Mouse (Mus musculus): ENCODE data around the gene Pold1. TPM values are rescaled to one million over a fixed set of nuclear protein-coding genes. Genes with fewer than 3 reads are reported as not detected.

Pold1 gene
- polyA plus RNA-seq (2015; fragmentation: Nextera tagmentation; extraction: Ambion mirVana) = 19.4 and 20.1 TPM in 2 replicates

GRCm38 (mm10) chr7:44548497-44549087, at the start of gene Pold1:
TSS of gene Pold1 (minus strand) at chr7:44548849.
- peak within 1 kb of the TSS; percentile 54 for H3K4me3 ChIP-seq (ENCODE audit: low read depth, low read length)
- peak; percentile 89 for ATAC-seq
- peak within 1 kb of the TSS; percentile 61 for H3K9ac ChIP-seq (ENCODE audit: low read depth, low read length)
- WGBS = under 1% methylated on average over 43 of the region's 43 CpGs
- peak within 1 kb of the TSS; percentile 89 for H3K4me2 ChIP-seq (ENCODE audit: low read length)
- H3K36me3 ChIP-seq (ENCODE audit: control insufficient read depth, insufficient read depth, low read length) = peaks cover 4% of the 10 kb centered on the region; the same call in 1 of the 2 replicates
- no peaks in the 10 kb centered on the region for H3K27me3 ChIP-seq (ENCODE audit: control insufficient read depth, insufficient read depth, low read depth, low read length)
- peaks cover 18% of the 10 kb centered on the region for H3K4me1 ChIP-seq (ENCODE audit: control insufficient read depth, insufficient read depth, low read length)
- H3K9me3 ChIP-seq (replicated peaks; ENCODE audit: control insufficient read depth, low read length, poor library complexity, severe bottlenecking) = no peaks in the 10 kb centered on the region
- peak within 1 kb of the TSS; percentile 59 for H3K27ac ChIP-seq (ENCODE audit: low read length)

DNA sequence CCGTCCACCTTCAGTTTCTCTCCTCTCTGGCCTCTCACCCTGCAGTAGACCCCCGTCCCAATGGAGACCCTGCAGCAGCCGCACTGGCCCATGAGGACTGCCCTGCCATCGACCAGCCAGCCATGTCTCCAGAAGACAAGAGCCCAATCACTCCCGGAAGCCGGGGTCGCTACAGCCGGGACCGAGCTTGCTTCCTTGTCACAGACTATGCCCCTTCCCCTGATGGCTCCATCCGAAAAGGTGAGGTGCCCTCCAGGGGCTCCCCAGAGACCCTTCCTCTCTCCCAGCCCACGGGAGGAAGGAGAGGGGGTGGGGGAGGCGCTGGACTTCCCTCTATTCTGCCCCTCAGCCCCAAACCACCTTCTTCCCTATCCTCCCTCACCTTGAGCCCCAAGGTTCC, 49.7 kb upstream of the Pold1 start:
- Histone ChIP-seq H3K4me1 (ENCODE audit: control insufficient read depth, insufficient read depth, low read length) (peaks cover 10% of the 10 kb centered on the region), H3K9me3 (replicated peaks; ENCODE audit: control insufficient read depth, low read length, poor library complexity, severe bottlenecking) (no peaks in the 10 kb centered on the region), H3K4me2 (ENCODE audit: low read length) (no peak overlapping the region), H3K27me3 (ENCODE audit: control insufficient read depth, insufficient read depth, low read depth, low read length) (peaks cover 11% of the 10 kb centered on the region; the same call in 1 of the 2 replicates), H3K36me3 (ENCODE audit: control insufficient read depth, insufficient read depth, low read length) (peaks cover 3% of the 10 kb centered on the region; the same call in 1 of the 2 replicates), H3K27ac (ENCODE audit: low read length) (no peak overlapping the region), H3K9ac (ENCODE audit: low read depth, low read length) (no peak overlapping the region), H3K4me3 (ENCODE audit: low read depth, low read length) (no peak overlapping the region)
- ATAC-seq = no peak
- WGBS = 84% methylated on average over 11 of the region's 12 CpGs

DNA sequence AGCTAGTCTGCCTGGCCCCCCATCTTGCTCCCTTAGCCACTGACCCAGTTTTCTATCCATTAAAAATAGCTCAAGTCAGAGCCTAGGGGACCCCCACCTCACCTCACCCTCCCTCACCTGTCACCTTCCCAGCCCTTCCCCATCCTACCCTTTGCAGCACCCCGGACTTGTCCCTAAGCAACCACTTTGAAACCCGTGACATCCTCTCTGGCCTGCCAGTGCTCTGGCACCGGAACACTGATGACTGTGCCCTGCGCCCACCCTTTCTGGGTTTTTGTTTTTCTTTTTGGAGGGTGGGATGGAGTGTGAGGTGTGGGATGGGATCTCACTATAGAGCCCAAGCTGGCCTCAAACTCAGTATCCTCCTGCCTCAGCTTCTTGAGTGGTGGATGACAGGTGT, 49.0 kb upstream of the Pold1 start:
- peaks cover 16% of the 10 kb centered on the region for H3K4me1 ChIP-seq (ENCODE audit: control insufficient read depth, insufficient read depth, low read length)
- H3K4me3 ChIP-seq (ENCODE audit: low read depth, low read length) = no peak overlapping the region
- no peak overlapping the region for H3K4me2 ChIP-seq (ENCODE audit: low read length)
- H3K27me3 ChIP-seq (ENCODE audit: control insufficient read depth, insufficient read depth, low read depth, low read length) = peaks cover 6% of the 10 kb centered on the region
- peaks cover 3% of the 10 kb centered on the region; the same call in 1 of the 2 replicates for H3K36me3 ChIP-seq (ENCODE audit: control insufficient read depth, insufficient read depth, low read length)
- H3K9me3 ChIP-seq (replicated peaks; ENCODE audit: control insufficient read depth, low read length, poor library complexity, severe bottlenecking) = no peaks in the 10 kb centered on the region
- ATAC-seq = no peak
- no peak overlapping the region for H3K9ac ChIP-seq (ENCODE audit: low read depth, low read length)
- WGBS = 91% methylated on average over 4 of the region's 4 CpGs
- no peak overlapping the region for H3K27ac ChIP-seq (ENCODE audit: low read length)

- ATAC-seq = no peak
- Histone ChIP-seq H3K9me3 (replicated peaks; ENCODE audit: control insufficient read depth, low read length, poor library complexity, severe bottlenecking) (no peaks in the 10 kb centered on the region), H3K9ac (ENCODE audit: low read depth, low read length) (no peak overlapping the region), H3K4me1 (ENCODE audit: control insufficient read depth, insufficient read depth, low read length) (peaks cover 22% of the 10 kb centered on the region), H3K4me2 (ENCODE audit: low read length) (no peak overlapping the region), H3K27ac (ENCODE audit: low read length) (no peak overlapping the region), H3K36me3 (ENCODE audit: control insufficient read depth, insufficient read depth, low read length) (peaks cover 3% of the 10 kb centered on the region; the same call in 1 of the 2 replicates), H3K27me3 (ENCODE audit: control insufficient read depth, insufficient read depth, low read depth, low read length) (peaks cover 2% of the 10 kb centered on the region), H3K4me3 (ENCODE audit: low read depth, low read length) (no peak overlapping the region)
- 56% methylated on average over 5 of the region's 5 CpGs for WGBS
These were observed 48.4 kb upstream of the Pold1 start for GRCm38 (mm10) chr7:44596996-44597538.

- Histone ChIP-seq H3K4me3 (ENCODE audit: low read depth, low read length) (no peak overlapping the region), H3K27ac (ENCODE audit: low read length) (no peak overlapping the region), H3K4me1 (ENCODE audit: control insufficient read depth, insufficient read depth, low read length) (peaks cover 29% of the 10 kb centered on the region), H3K4me2 (ENCODE audit: low read length) (no peak overlapping the region), H3K27me3 (ENCODE audit: control insufficient read depth, insufficient read depth, low read depth, low read length) (peaks cover 5% of the 10 kb centered on the region), H3K9ac (ENCODE audit: low read depth, low read length) (no peak overlapping the region), H3K36me3 (ENCODE audit: control insufficient read depth, insufficient read depth, low read length) (peaks cover 3% of the 10 kb centered on the region; the same call in 1 of the 2 replicates), H3K9me3 (replicated peaks; ENCODE audit: control insufficient read depth, low read length, poor library complexity, severe bottlenecking) (no peaks in the 10 kb centered on the region)
- WGBS = 87% methylated on average over 6 of the region's 6 CpGs
- ATAC-seq = no peak
These were observed 47.4 kb upstream of the Pold1 start for GRCm38 (mm10) chr7:44596051-44596450.

DNA sequence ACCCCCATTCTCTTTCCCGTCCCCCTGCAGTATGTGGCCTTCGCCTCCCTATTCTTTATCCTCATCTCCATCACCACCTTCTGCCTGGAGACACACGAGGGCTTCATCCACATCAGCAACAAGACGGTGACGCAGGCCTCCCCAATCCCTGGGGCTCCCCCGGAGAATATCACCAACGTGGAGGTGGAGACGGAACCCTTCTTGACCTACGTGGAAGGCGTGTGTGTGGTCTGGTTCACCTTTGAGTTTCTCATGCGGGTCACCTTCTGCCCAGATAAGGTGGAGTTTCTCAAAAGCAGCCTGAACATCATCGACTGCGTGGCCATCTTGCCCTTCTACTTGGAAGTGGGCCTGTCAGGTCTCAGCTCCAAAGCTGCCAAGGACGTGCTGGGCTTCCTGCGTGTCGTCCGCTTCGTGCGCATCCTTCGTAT, 46.5 kb upstream of the Pold1 start:
- H3K9ac ChIP-seq (ENCODE audit: low read depth, low read length) = no peak overlapping the region
- H3K27ac ChIP-seq (ENCODE audit: low read length) = no peak overlapping the region
- H3K9me3 ChIP-seq (replicated peaks; ENCODE audit: control insufficient read depth, low read length, poor library complexity, severe bottlenecking) = no peaks in the 10 kb centered on the region
- no peak overlapping the region for H3K4me2 ChIP-seq (ENCODE audit: low read length)
- peaks cover 5% of the 10 kb centered on the region for H3K27me3 ChIP-seq (ENCODE audit: control insufficient read depth, insufficient read depth, low read depth, low read length)
- no peak for ATAC-seq
- peaks cover 29% of the 10 kb centered on the region for H3K4me1 ChIP-seq (ENCODE audit: control insufficient read depth, insufficient read depth, low read length)
- H3K36me3 ChIP-seq (ENCODE audit: control insufficient read depth, insufficient read depth, low read length) = peaks cover 3% of the 10 kb centered on the region; the same call in 1 of the 2 replicates
- 96% methylated on average over 20 of the region's 20 CpGs for WGBS
- no peak overlapping the region for H3K4me3 ChIP-seq (ENCODE audit: low read depth, low read length)

GRCm38 (mm10) chr7:44594291-44594690, 45.6 kb upstream of the Pold1 start:
- peaks cover 3% of the 10 kb centered on the region; the same call in 1 of the 2 replicates for H3K36me3 ChIP-seq (ENCODE audit: control insufficient read depth, insufficient read depth, low read length)
- H3K27me3 ChIP-seq (ENCODE audit: control insufficient read depth, insufficient read depth, low read depth, low read length) = peaks cover 5% of the 10 kb centered on the region
- peak overlapping the region; percentile 64 for H3K4me3 ChIP-seq (ENCODE audit: low read depth, low read length)
- H3K27ac ChIP-seq (ENCODE audit: low read length) = peak overlapping the region; percentile 37
- WGBS = 35% methylated on average over 6 of the region's 6 CpGs
- H3K4me1 ChIP-seq (ENCODE audit: control insufficient read depth, insufficient read depth, low read length) = peaks cover 36% of the 10 kb centered on the region
- peak overlapping the region; percentile 86 for H3K4me2 ChIP-seq (ENCODE audit: low read length)
- ATAC-seq = peak; percentile 3
- no peaks in the 10 kb centered on the region for H3K9me3 ChIP-seq (replicated peaks; ENCODE audit: control insufficient read depth, low read length, poor library complexity, severe bottlenecking)
- peak overlapping the region; percentile 49 for H3K9ac ChIP-seq (ENCODE audit: low read depth, low read length)

DNA sequence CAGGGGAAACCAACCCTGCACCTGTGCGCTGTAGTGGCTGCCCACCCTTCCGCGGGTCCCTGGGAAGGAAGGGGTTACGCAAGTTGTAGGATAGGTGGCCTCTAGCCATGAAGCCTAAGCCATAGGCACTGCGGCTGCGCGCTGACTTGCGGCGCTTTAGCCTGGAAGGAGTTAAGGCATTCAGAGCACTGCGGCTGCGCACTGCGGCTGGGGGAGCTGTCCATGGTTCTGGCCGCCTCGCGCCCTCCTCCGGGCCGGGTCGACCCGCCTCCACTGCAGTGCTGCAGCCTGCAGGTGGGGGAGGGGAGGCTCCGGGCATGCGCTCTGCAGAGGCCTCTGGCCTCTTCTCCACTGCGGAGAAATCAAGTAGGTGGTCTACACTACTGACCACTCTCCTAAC, 45.1 kb upstream of the Pold1 start:
- H3K27me3 ChIP-seq (ENCODE audit: control insufficient read depth, insufficient read depth, low read depth, low read length) = peaks cover 5% of the 10 kb centered on the region
- ATAC-seq = peak; percentile 64
- peak overlapping the region; percentile 37 for H3K27ac ChIP-seq (ENCODE audit: low read length)
- peaks cover 3% of the 10 kb centered on the region; the same call in 1 of the 2 replicates for H3K36me3 ChIP-seq (ENCODE audit: control insufficient read depth, insufficient read depth, low read length)
- H3K9me3 ChIP-seq (replicated peaks; ENCODE audit: control insufficient read depth, low read length, poor library complexity, severe bottlenecking) = no peaks in the 10 kb centered on the region
- H3K4me2 ChIP-seq (ENCODE audit: low read length) = peak overlapping the region; percentile 86
- H3K4me3 ChIP-seq (ENCODE audit: low read depth, low read length) = peak overlapping the region; percentile 64
- peak overlapping the region; percentile 49 for H3K9ac ChIP-seq (ENCODE audit: low read depth, low read length)
- H3K4me1 ChIP-seq (ENCODE audit: control insufficient read depth, insufficient read depth, low read length) = peaks cover 36% of the 10 kb centered on the region
- WGBS = under 1% methylated on average over 22 of the region's 22 CpGs

GRCm38 (mm10) chr7:44593051-44593450, 44.4 kb upstream of the Pold1 start:
- peaks cover 3% of the 10 kb centered on the region; the same call in 1 of the 2 replicates for H3K36me3 ChIP-seq (ENCODE audit: control insufficient read depth, insufficient read depth, low read length)
- peak overlapping the region; percentile 64 for H3K4me3 ChIP-seq (ENCODE audit: low read depth, low read length)
- H3K27me3 ChIP-seq (ENCODE audit: control insufficient read depth, insufficient read depth, low read depth, low read length) = peaks cover 5% of the 10 kb centered on the region
- no peak overlapping the region; the same call in 1 of the 2 replicates for H3K9ac ChIP-seq (ENCODE audit: low read depth, low read length)
- H3K4me1 ChIP-seq (ENCODE audit: control insufficient read depth, insufficient read depth, low read length) = peaks cover 41% of the 10 kb centered on the region
- 3% methylated on average over 15 of the region's 15 CpGs for WGBS
- no peak overlapping the region for H3K27ac ChIP-seq (ENCODE audit: low read length)
- peak overlapping the region; percentile 86 for H3K4me2 ChIP-seq (ENCODE audit: low read length)
- H3K9me3 ChIP-seq (replicated peaks; ENCODE audit: control insufficient read depth, low read length, poor library complexity, severe bottlenecking) = no peaks in the 10 kb centered on the region
- ATAC-seq = no peak
